Mouse (Mus musculus) G1E-ER4 (cell line): ENCODE results near the gene Ubox5. TPM values are rescaled to one million over a fixed set of nuclear protein-coding genes. Genes with fewer than 3 reads are reported as not detected.

ENCODE experiments used
- GATA1 ChIP-seq: IDR thresholded peaks from one replicate; pipeline ENCODE4 v1.8.0; 2012; ENCODE audit warnings: low read length, inconsistent platforms
- polyA plus RNA-seq: library from polyadenylated mRNA; stranded (reverse); fragments of >175 nt; gene quantifications from 2 replicates; pipeline ENCODE4 v1.2.3, GENCODE M21; 2012

Gene Ubox5
- polyA plus RNA-seq, 1 experiment: 2.7 TPM

DNA sequence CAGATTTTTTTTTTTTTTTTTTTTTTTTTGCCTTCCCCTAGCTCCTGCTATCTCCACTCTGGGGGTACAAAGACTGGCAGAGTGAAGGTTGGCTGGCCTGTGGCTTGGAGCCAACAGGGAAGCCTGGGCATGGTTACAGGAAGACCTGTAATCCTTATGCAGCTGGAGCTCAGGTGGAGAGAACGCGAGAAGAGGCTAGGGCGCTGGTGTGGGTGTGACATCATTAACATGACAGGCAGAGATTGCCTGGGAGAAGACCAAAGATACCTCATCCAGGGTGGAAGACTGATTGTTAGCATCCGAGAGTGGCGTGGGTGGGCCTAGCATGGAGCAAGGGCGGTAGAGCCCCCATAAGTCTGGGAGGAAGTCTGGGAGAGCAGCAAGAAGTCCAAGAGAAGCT lies 9.4 kb upstream of the Ubox5 start:
- TF ChIP-seq GATA1: no peak

DNA sequence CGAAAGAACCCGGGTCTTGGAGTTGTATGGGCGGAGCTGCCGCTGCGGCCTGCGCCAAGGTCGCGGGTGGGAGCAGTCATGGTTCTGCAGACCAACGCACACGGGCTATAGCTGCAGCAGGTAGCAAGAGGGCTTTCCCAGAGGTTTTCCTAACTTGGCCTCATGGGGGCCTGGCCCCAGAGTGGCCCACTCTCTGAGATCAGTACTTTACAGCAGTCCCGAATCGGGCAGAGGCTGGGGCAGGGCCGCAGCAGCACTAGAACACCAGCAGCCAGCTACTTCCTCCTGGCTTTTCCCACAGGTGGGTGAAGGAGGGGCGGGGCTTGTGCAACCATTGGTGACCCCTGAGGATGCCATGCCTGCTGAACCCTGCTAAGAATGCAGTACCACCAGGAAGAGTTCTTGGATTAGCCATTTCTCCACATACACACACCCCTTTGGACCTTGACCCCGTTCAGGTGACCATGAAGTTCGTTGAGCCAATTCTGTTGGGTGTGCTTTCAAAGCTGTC lies 8.3 kb upstream of the Ubox5 start:
- no peak for TF ChIP-seq GATA1

DNA sequence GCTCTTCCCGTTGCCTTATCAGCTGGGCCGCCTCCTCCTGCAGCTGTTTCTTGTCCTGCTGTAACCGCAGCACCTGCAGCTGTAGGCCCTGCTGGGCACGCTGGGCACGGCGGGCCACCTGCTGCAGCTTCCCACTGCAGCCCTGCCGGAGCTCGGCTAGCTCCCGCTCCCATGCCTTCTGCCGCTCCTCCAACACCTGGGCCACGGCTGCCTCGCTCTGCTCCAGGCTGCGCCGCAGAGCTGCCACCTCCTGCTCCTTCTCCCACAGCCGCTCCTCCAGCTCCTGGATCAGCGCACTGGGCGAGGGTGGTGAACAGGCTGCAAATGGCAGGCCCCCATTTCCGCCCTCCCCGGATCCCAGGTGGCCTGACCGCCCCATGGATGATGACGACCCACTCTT lies 6.0 kb upstream of the Ubox5 start:
- no peak for TF ChIP-seq GATA1

DNA sequence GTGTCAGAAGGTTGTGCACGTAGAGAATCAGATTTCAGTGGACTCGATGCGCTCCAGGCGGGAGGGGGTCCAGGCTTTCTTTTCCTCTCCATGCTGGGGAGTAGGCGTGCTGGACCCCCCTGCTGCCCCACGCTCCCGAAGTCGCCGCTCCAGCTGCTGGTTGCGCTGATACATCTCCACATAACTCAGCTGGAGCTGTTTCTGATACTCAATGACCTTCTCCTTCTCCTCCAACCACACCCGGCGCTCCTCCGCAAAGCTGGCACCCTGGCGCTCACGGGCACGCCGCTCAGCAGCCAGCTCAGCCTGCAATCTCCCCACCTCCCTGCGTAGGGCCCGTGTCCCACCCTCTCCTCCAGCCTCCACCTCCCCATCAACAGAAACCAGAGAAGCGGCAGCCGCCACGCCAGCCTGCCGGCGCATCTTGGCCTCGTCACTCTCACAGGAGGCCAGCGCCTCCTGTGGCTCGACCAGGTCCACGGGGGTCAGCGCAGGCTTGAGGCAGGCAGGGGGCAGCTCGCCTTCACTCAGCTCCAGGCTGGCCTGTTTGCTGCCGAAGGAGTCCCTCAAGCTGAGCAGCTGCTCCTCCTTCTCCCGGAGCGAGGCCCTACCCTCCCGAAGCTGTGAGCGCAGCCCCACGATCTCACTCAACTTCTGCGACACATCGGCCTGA lies 5.0 kb upstream of the Ubox5 start:
- no peak for TF ChIP-seq GATA1

DNA sequence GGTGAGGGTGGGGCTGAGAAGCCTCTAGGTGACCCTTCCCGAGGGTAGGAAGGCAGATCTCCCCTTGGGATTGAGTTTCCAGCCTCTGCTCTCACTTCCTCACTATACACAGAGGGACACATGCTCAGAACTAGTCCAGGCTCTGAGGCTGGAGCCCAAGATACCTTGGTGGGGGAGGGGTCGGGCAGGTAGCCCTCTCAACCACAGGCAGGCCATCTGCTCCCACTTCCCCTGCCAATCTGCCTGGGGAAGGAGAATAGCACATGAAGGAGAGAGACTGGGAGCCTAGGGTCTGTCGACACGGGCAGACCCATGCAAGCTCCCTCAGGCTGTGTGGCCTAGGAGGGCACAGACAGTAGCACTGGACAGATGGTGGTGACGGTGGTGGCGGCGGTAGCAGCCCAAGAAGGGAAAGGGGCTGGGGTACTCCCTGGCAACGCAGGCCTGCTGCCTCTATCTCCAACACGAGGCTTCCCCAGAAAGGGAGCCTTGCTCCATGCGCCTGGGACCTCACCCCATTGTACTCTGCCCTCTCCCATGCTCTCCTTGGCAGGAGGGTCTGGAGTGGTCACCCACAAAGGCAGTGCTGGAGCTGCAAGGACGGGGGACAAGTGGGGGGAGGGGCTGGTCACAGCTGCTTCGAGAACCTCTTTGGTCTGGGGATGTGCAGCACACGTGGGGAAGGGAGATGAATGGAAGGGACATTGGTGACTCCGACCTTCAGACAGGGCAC lies 4.3 kb upstream of the Ubox5 start:
- TF ChIP-seq GATA1: no peak

DNA sequence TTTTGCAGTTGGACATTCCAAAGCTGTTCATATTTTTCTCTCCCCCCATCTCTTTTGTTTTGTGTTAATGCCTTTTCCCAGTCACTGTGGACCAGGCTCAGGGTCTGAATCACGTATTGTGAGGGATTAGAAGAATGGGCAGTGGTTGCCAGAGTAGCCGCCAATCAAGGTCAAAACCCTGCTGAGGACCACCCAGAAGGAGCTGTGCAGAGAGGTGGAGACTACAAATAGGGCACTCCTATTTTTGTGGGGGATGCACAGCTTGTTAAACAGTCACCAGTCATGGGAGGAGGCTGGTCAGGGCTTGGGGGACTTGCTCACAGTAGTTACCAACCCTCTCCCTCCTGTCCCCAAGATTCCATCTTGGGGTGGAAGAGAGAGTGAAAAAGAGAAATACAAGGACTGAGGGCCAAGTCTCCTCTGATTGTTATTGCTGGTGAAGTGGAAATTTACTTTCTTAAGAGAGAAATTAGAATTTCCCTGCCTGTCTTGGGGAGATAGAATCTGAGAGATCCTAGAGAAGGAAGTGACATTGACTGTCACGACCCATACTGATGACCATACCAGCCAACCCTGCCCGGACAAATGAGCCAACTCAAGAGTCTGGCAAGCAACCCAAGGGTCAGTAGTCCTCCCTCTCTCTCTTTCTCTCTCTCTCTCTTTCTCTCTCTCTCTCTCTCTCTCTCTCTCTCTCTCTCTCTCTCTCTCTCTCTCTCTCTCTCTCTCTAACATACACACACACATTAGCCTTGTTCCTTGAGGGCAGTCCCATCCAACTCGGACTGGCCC lies 3.2 kb upstream of the Ubox5 start:
- TF ChIP-seq GATA1: no peak

DNA sequence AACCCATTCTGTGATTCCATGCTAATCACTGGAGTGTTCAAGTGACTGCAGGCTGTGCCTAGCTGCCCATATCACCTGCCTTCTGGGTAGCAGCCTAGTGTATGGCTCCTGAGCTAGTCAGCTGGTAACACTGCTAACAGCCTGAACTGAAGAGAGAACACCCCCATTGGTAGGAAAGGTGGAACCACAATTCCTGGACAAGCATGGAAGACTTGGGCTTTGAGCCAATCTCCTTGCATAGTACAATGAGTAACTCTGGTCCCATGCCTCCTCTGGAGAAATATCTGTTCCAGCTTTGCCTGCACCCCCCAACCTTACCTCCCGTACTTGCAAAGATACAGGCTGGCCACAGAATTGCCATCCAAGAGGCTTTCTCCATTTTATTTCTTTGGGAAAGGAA lies 2.6 kb upstream of the Ubox5 start:
- TF ChIP-seq GATA1: no peak

DNA sequence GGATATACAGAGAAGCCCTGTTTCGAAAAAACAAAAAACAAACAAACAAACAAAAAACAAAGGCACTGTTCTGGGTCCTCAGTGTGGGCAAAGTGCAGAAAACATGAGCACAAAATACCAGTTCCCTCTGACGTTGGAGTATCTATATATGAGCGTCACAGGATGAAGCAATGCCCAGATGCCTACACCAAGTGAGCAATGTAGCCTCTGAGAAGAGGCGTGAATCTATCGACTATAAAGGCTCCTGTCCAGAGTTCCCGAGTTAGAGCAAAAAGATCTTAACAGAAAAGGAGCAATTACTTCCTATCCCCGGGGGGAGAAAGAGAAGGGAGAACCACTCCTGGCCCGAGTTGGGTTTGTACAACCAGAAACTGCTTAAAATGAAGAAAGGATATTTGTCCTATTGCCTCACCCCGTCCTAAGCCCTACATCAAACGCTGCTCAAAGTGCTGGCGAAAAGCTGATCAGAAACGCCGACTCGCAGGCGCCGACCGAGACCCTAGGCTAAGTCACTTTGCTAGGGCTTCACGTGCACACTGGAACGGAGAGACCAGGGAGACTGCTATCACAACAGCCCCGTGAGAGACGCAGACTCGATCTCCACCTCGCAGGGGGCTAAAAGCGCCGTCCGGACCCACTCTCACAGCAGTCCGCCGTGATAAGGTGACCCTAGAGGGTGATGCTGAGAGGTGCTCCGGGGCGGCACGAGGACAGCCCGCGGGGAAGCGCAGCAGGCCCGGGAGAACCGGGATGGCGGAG lies 579 bp downstream of the Ubox5 start:
- TF ChIP-seq GATA1: no peak

DNA sequence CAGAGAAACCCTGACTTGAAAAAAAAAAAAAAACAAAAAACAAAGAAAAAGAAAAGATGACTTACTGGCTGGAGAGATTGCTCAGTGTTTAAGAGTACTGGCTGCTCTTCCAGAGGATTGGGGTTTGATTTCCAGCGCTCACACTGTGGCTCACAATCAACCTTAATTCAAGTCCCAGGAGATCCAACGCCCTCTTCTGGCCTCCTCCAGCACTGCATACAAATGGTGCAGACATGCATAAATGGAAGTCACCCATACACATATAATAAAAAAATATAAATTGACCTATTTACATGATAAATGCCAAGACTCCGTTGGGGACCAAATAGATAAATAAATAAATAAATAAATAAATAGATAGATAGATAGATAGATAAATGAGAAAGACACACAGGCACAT lies 1.4 kb downstream of the Ubox5 start:
- TF ChIP-seq GATA1: no peak

DNA sequence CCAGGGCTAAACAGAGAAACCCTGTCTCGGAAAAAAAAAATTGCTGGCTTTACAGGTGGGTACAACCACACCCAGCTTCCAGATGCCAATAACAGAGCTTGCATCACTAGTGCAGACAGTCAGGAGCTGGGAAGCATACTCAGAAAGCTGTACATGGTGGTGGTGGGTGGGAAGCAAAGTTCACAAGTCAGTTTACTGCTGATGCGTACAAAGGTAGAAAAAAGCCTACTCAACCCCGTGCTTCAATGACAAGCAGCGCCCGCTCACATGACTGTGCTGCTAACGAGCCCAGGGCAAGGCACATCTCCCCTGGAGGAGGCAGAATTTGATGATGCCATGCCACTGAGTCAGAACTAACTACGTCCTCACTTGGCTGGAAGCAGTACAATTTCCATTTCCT lies 10.9 kb downstream of the Ubox5 start:
- no peak for TF ChIP-seq GATA1

DNA sequence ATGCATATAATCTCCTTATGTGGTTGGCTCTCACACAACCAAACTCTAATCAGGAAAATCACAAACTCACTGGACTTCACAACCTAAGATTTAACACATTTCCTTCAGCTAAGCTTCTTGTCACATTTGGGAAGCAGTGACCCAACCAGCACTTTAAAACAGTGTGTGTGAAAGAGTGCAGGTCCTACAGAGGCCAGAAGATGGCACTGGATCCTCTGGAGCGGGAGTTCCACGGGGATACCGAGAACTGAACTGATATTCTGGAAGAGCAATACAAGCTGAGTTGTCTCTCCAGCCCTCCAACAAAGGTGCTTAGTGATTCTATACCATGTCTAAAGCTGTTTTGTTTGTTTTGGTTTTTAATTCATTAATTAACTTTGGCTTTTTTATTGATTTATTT lies 16.7 kb downstream of the Ubox5 start:
- TF ChIP-seq GATA1: no peak

DNA sequence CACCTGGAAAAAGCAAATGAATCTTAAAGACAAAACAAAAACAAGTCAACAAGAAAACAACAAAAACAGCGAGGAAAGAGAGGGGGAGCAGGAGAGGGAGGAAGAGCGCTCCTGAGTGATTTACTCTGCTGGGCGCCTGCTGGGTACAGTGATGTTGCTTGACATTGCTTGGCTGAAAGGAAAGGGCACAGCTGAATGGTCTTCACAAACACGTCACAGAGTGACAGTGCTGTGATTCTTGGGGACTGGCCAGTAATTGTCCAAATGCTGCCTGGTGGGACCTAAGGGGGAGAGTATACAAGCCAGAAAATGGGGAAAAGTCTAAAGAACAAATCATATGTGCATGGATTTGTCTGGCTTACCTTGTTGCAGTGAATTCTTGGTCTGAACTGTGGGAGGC lies 27.6 kb downstream of the Ubox5 start:
- no peak for TF ChIP-seq GATA1

DNA sequence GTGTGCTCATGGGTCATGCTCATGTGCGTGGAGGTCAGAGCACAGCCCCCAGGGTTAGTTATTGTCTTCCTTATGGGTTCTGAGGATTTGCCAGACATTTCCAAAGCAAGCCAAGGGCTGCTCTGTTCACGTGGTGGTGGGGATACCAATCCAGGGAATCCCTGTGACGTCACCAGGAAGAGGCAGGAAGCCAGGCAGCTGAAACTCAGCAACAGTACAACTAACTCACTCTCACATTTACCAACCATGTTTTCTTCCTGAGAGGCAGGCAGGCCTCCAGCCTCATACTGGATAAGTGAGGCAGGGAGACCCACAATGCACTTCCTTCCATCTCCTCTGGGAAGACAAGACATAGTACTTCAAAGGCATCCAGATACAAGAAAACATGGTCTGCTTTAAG lies 31.4 kb downstream of the Ubox5 start:
- no peak for TF ChIP-seq GATA1

DNA sequence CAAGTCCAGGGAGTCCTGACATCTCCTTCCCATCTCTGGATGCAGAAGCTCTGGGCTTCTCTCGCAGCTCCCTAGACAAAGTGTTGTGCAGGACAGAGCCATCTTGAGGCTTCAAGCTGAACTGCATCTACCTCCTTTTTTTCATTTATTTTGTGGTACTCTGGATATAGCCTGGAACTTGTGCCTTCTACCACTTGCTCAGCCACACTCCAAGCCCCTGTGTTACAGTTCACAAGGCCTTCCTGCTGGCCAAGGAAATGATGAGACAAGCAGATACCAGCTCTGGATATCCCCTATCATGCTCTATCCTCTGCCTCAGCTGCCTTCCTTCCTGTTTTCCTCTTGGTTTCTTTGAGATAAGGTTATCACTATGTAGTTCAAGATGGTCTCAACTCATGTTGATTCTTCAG lies 32.2 kb downstream of the Ubox5 start:
- peak; percentile 95 for TF ChIP-seq GATA1

DNA sequence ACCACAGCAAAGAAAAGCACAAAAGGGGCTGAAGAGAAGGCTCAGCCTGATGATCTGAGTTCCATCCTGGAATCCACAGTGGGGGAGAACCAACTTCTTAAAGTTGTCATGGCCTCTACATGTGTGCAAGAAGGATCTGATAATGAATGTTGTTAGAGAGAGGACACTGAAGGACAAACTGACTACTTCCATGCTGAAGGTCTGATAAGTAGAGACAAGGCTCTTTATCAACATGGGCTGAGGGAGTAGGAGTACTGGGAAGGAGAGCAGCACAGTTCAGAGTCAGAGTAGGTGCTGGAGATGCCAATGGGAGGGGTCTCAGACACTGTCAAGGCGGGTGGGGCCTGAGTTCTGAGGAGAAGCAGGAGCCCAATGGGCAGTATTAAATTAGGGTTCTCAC lies 34.2 kb downstream of the Ubox5 start:
- TF ChIP-seq GATA1: no peak

DNA sequence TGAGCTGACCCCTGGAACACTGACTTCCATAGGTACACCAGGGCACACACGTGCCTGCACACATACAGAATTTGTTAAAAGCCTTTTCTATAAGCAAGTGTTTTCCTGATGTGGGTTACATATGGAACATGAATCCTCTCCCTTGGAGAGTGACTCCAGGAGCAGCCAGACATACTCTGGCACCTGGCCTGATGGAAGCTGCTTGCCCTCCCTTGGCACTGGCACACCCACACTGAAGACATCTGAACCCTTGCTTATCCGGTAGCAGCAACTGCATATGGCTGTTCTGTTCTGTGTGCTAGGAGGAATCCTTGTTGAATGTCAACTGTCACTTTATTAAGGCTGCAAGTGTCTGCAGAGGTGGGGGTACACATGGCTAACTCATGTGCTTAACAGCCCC lies 38.8 kb downstream of the Ubox5 start:
- no peak for TF ChIP-seq GATA1

DNA sequence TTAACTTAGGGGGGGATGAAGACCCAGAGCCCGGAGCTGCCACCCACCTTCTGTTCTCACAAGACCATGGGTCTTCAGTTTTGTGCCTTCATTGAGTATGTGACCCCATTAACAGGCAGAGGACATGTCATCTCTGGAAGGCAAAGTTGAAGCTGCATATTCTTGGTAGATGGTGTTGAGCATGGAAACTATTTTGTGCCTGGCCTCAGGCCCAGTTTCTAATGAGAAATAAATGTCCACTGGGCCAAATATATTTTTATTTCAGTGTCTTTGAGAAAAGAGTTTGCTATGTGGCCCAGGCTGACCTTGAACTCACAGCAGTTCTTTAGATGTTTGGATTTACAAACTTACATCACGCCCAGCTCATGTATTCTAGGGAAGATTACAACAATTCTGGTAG lies 40.1 kb downstream of the Ubox5 start:
- TF ChIP-seq GATA1: no peak
